Mouse (Mus musculus) thymus, adult 2 months (tissue): ENCODE measurements around the gene Gins1.

ENCODE experiments used
- CTCF ChIP-seq: fragments of 200-500 bp; IDR thresholded peaks from 2 replicates; pipeline ENCODE4 v1.5.1; 2012; ENCODE audit warnings: mild to moderate bottlenecking, control low read depth, low read length, moderate library complexity, borderline replicate concordance; ENCODE audit not compliant: control insufficient read depth, poor library complexity, insufficient read depth; ENCODE audit errors: extremely low read depth
- POLR2A ChIP-seq: fragments of 200-500 bp; IDR thresholded peaks from 2 replicates; pipeline ENCODE4 v1.6.1; 2012; ENCODE audit warnings: mild to moderate bottlenecking, low read length, control low read depth, moderate library complexity; ENCODE audit not compliant: control insufficient read depth, poor library complexity, insufficient read depth; ENCODE audit errors: extremely low read depth

DNA sequence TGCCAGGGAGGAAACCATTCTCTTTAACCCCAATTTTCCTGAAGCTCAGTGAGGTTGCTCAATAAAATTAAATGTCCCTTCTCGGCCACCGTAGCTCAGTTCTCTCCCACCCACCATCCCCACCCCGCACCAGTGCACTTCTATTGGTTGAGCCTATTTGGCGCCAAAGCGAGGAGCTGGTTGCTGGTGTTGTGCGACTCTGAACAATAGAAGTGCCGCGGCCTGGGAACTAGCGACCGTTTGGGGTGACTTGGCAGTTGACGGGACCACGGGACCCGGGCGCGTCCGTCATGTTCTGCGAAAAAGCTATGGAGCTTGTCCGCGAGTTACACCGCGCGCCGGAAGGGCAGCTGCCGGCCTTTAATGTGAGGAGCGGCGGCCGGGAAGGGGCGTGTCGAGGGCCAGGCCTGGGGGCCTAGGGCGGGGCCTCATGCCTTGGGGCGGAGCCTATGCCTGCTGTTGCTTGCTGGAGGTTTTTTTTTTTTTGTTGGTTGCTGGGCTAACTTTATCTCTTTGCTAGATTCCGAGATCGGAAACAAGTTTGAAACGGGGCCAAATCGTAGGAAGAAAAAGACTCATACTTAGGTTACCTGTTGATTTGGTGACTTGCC is 4.3 kb downstream of the Gins1 start:
- TF ChIP-seq CTCF (0 out of 2 replicates have a peak, but pooled peaks have one; percentile 37), POLR2A (no peak)
